ENCODE assay signal across 13 mouse cellular contexts in the genomic region with DNA sequence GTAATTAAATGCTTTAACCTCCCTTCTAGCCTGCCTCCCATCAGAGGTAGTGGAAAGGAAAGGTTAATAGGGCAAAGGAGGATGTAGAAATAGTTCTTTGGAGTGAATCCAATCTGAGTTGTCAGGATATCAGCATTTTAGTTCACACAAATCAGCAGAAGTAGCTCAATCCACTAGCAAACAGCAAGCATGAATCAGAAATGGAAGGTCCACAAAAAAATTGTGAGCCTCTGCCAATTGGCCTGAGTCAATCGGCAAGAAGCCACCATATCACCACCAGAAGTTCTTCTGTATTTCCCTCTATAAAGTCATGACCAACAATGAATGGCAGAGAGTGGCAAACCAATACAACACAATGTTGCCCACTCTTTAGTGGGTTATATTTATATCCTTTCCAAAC.
"Had no signal": no experiment of that assay in that cellular context is flagged by ENCODE, and none has a peak within 500 bp of the region (broad histone marks: within the 10 kb centered on the region; RNA-seq: fewer than 3 reads in every experiment).

No protein-coding gene starts in this region.

- H3K36me3 ChIP-seq: kidney, embryonic 15.5 days; limb, embryonic 13.5 days; liver, embryonic 15.5 days; lung, embryonic 15.5 days; midbrain, embryonic 13.5 days; stomach, embryonic 15.5 days had no signal

- H3K4me1 ChIP-seq: kidney, embryonic 15.5 days; limb, embryonic 13.5 days; liver, embryonic 15.5 days; lung, embryonic 15.5 days; stomach, embryonic 15.5 days had no signal

- ATAC-seq: midbrain, embryonic 13.5 days had no signal

- H3K9me3 ChIP-seq: kidney, embryonic 15.5 days; limb, embryonic 13.5 days; liver, embryonic 15.5 days; lung, embryonic 15.5 days; midbrain, embryonic 13.5 days; stomach, embryonic 15.5 days had no signal

- H3K27me3 ChIP-seq: kidney, embryonic 15.5 days; limb, embryonic 13.5 days; liver, embryonic 15.5 days; lung, embryonic 15.5 days; midbrain, embryonic 13.5 days; stomach, embryonic 15.5 days had no signal

- H3K27ac ChIP-seq: kidney, embryonic 15.5 days; limb, embryonic 13.5 days; liver, embryonic 15.5 days; lung, embryonic 15.5 days; midbrain, embryonic 13.5 days; stomach, embryonic 15.5 days had no signal

- H3K4me2 ChIP-seq: kidney, embryonic 15.5 days; limb, embryonic 13.5 days; liver, embryonic 11.5 days; liver, embryonic 15.5 days; lung, embryonic 15.5 days; midbrain, embryonic 13.5 days; stomach, embryonic 15.5 days had no signal

- H3K9ac ChIP-seq: kidney, embryonic 15.5 days; limb, embryonic 13.5 days; liver, embryonic 15.5 days; lung, embryonic 15.5 days; midbrain, embryonic 13.5 days; stomach, embryonic 15.5 days had no signal

- DNase-seq: kidney, postnatal 14 days; left cerebral cortex, postnatal 4 days; lung, postnatal 14 days; right cerebral cortex, postnatal 14 days; thymus, adult 2 months; thymus, postnatal 25 days had no signal

- H3K4me3 ChIP-seq: kidney, embryonic 15.5 days; limb, embryonic 13.5 days; liver, embryonic 15.5 days; lung, embryonic 15.5 days; midbrain, embryonic 13.5 days; stomach, embryonic 15.5 days had no signal
